Mouse (Mus musculus): ENCODE measurements around the gene Kif18a. TPM values are rescaled to one million over a fixed set of nuclear protein-coding genes. Genes with fewer than 3 reads are reported as not detected.

Gene Kif18a
- total RNA-seq, 2 experiments from 2014 or later: 1.1 to 1.2 TPM

DNA sequence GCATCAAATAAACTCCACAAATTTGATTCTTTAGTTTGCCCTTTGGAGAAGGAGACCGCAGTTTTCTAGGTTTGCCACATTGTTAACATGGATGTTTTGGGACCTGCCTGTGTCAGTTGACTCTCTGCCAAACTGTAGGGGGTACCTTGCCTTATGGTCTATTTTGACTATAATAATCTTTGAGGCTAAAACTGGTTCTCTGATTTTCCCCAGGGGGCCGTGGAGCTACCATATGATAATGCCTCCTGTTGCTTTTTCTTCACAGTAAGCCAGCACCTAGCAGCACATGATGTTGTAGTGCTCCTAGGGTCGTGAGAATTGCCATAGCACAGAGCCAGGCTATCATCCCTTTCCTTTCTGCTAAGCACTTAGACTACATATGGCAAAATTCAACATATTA is 21.7 kb downstream of the Kif18a start:
- DNase-seq (ENCODE audit: low spot score in 2 of 2): no peak
- no peak for TF ChIP-seq CTCF (conservative IDR thresholded peaks at IDR 0.05)
- Histone ChIP-seq H3K27ac (no peak overlapping the region), H3K4me3 (no peak overlapping the region)

- Histone ChIP-seq H3K27ac (no peak overlapping the region), H3K4me3 (no peak overlapping the region)
- no peak for DNase-seq (ENCODE audit: low spot score in 2 of 2)
- no peak for TF ChIP-seq CTCF (conservative IDR thresholded peaks at IDR 0.05)
These were observed 23.1 kb downstream of the Kif18a start for GRCm38 (mm10) chr2:109303638-109304037.

DNA sequence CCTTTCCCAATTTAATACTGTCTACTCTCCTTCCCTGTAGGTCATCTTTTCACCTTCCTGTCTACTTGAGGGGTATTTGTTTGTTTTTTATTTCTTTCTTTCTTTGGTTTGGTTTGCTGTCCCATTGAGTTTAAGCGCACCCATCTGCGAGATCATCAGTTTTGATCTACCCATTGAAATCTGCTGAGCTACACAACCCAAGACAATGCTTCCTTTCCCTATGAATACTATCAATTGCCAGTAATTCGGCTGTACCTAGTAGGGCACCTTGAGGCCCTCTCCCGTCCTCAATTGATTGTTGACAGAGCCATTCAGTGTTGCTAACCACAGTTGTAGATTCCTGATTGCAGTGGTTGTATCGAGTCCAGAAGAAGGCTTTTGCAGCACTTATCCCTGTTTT is 30.8 kb downstream of the Kif18a start:
- Histone ChIP-seq H3K27ac (no peak overlapping the region), H3K4me3 (no peak overlapping the region)
- DNase-seq (ENCODE audit: low spot score in 2 of 2): no peak
- no peak for TF ChIP-seq CTCF (conservative IDR thresholded peaks at IDR 0.05)

- H3K27ac ChIP-seq: no peak overlapping the region
- no peak overlapping the region for H3K4me3 ChIP-seq
- no peak for TF ChIP-seq CTCF (conservative IDR thresholded peaks at IDR 0.05)
- DNase-seq (ENCODE audit: low spot score in 2 of 2): no peak
These were observed 51.3 kb downstream of the Kif18a start for GRCm38 (mm10) chr2:109331807-109332206.

DNA sequence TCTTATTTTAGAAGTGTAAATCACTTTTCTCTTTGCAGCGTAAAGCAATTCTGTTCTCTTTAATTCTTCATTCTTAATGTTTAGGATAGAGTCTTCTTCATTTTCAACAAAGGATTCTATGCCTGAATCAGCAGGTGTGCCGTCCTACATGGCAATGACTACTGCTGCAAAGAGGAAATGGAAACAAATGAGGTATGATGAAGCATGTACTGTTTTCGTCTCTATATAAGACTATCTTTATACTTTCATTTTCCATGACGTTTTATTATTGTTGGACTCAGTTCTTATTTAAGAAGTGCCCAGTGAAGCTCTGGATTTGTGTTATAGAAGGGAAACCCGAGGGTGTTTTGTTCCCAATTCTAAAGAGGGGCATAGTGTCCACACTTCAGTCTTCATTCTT is 53.7 kb downstream of the Kif18a start:
- Histone ChIP-seq H3K27ac (no peak overlapping the region), H3K4me3 (no peak overlapping the region)
- no peak for TF ChIP-seq CTCF (conservative IDR thresholded peaks at IDR 0.05)
- no peak for DNase-seq (ENCODE audit: low spot score in 2 of 2)

DNA sequence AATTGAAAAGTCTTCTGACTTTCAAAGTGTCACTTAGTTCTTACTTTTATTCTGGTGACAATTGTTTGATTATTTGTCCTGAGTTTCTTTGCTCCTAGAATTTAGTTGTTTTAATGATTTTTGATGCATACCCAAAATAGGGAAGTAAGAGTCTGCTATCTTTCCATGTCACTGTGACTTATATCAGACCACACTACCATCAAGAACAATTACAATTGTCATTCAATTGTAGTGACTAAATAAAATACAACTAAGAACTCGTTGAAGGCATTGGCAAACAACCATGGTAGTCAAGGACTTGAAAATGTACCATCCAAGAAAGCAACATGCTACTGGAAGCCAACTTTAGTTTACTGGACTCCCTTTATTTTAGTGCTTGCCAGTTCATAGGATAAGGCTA is 55.2 kb downstream of the Kif18a start:
- TF ChIP-seq CTCF (conservative IDR thresholded peaks at IDR 0.05): no peak
- no peak for DNase-seq (ENCODE audit: low spot score in 2 of 2)
- Histone ChIP-seq H3K4me3 (no peak overlapping the region), H3K27ac (no peak overlapping the region)

DNA sequence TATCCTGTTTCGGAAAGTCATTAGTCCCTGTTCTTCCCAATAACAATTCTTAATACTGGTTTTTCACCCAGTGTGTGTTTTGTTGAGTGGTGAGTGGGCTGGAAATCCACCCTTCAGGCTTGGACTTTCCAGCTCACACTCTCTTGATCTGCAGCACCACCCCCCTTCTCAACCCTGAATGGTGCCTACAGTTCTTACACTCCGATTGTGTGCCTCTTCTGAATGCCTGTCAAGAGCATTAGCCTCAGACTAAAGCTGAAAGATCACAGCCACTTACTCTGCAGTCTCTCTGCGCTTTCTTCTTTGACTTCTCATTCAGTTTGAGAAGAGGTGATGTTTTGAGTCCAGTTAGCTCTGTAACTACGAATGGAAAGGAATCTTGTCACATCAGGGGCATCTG is 64.8 kb downstream of the Kif18a start:
- Histone ChIP-seq H3K4me3 (no peak overlapping the region), H3K27ac (no peak overlapping the region)
- DNase-seq (ENCODE audit: low spot score in 2 of 2): no peak
- TF ChIP-seq CTCF (conservative IDR thresholded peaks at IDR 0.05): no peak

DNA sequence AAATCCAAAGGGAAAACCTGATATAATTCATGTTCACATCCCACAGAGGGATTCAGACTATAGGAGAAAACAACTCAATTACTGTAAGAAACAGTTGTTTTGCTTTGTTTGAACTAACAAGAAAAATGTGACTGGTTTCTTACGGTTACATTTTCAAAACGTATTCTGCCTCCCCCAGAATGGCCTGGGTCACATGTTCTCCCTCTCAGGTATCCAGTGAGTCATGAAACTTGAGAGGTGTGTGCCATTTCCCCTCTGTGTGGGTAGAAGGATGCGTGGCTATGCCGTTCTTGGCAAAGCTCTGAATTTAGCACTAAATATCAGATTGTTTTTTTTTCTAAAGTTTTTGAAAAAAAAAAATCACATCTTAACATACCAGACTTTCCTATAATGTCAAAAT is 68.2 kb downstream of the Kif18a start:
- TF ChIP-seq CTCF (conservative IDR thresholded peaks at IDR 0.05): no peak
- H3K4me3 ChIP-seq: no peak overlapping the region
- DNase-seq (ENCODE audit: low spot score in 2 of 2): no peak
- no peak overlapping the region for H3K27ac ChIP-seq

DNA sequence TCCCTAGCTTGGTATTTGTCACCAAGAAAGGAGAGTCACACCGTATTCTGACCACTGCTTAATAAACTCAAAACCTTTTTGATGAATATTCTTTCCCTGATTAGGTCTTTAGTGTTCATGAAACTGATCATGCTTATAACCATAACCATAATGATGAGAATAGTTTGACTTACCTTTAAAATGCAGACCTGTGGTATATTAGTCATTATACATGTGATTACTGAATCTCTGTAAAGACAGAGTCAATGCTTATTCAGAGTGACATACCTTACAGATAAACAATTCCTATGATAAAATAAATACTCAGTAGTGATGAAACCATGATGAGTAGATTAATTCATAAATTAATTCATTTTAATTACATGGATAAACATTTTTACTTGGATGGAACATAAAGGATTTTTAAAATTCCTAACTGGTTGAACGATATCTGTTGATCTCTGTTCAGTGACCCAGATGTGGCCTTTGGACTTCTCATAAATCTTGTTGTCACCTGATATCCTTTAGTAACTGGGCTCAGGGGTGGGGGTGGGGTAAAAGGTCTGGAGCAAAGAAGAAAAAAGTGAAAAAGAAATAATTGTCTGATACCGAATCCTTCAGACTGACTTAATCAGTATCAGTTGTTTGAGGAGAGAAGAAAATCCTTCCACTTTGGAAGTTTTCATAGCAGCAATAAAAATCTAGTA is 78.1 kb downstream of the Kif18a start:
- no peak for TF ChIP-seq CTCF (conservative IDR thresholded peaks at IDR 0.05)
- no peak overlapping the region for H3K27ac ChIP-seq

DNA sequence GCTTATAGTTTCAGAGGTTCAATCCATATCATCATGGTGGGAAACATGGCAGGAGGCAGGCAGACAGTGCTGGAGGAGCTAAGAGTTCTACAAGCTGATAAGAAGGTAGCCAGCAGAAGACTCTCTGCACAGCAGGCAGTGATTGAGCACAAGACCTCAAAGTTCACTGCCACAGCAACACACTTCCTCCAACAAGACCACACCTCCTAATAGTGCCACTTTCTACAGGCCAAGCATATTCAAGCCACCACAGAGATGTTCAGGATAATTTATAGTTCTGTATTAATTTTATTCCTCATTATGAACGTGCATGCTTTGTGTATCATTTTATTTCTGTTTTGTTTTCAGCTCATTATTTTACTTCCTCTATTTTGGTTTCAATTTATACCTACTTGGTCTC is 85.4 kb downstream of the Kif18a start:
- no peak for TF ChIP-seq CTCF (conservative IDR thresholded peaks at IDR 0.05)
- no peak for DNase-seq (ENCODE audit: low spot score in 2 of 2)
- Histone ChIP-seq H3K27ac (no peak overlapping the region), H3K4me3 (no peak overlapping the region)

More for the DNA sequence above, 78.1 kb downstream of the Kif18a start:
- no peak for DNase-seq (ENCODE audit: low spot score in 2 of 2)
- H3K4me3 ChIP-seq: no peak overlapping the region

DNA sequence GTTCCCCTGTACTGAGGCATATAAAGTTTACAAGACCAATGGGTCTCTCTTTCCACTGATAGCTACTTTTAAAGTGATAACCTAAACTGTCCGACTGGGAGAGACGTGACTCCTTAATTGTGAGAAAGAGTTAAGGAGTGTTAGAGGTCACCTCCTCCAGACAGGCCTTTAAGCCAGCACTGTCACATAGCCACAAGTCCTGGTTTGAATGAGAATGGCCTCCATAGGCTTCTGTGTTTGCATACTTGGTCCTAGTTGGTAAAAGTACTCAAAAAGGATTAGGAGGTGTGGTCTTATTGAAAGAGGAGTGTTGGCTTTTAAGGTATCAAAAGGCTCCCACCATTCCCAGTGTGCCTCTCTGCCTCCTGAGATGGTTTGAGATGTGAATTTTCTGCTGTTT is 94.3 kb downstream of the Kif18a start:
- no peak overlapping the region for H3K4me3 ChIP-seq
- no peak for DNase-seq (ENCODE audit: low spot score in 2 of 2)
- no peak overlapping the region for H3K27ac ChIP-seq
- no peak for TF ChIP-seq CTCF (conservative IDR thresholded peaks at IDR 0.05)

DNA sequence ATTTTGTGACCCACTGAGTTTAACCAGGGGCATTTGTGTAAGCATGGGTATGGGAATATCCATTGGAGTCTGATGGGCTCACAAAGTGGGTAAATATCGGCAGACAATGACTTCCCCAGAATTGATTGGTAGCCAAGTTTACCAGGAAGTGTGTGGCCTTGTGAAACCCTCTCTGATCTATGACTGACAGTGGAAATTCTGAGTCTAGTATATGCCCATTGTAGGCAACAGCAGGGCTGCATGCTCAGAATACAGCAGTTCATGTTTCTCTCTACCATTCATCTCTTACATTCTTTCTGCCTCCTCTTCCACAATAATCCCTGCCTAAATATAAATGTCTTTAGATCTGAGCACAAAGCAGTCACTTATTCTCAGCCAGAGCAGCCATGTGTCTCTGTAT is 103.5 kb downstream of the Kif18a start:
- Histone ChIP-seq H3K27ac (no peak overlapping the region), H3K4me3 (no peak overlapping the region)
- DNase-seq (ENCODE audit: low spot score in 2 of 2): no peak

GRCm38 (mm10) chr2:109386211-109386610 is 105.7 kb downstream of the Kif18a start:
- no peak for TF ChIP-seq CTCF (conservative IDR thresholded peaks at IDR 0.05)
- DNase-seq (ENCODE audit: low spot score in 2 of 2): no peak
- no peak overlapping the region for H3K27ac ChIP-seq
- H3K4me3 ChIP-seq: no peak overlapping the region

More for the DNA sequence above, 103.5 kb downstream of the Kif18a start:
- no peak for TF ChIP-seq CTCF (conservative IDR thresholded peaks at IDR 0.05)

DNA sequence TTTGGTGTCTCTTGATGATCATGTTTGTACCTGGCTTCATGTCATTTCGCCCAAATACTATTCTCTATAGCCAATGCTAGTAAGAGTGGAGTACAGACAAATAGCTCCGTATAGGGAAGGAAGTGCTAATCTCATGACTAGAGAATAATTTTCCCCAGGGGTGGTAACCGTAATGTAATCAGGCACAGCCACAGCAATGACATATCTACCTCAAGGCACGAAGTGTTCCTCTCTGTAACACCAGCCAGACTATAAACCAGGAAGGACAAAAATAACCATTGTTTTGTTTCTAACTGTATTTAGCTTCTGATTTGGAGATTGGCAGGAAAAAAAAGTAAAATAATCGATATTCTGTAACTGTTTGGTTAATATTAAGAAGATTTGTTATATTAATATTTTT is 108.2 kb downstream of the Kif18a start:
- H3K27ac ChIP-seq: no peak overlapping the region
- TF ChIP-seq CTCF (conservative IDR thresholded peaks at IDR 0.05): no peak
- DNase-seq (ENCODE audit: low spot score in 2 of 2): no peak
- H3K4me3 ChIP-seq: no peak overlapping the region

All from layer of hippocampus, adult 2 months (tissue).